Mouse (Mus musculus) ovary, postnatal 14 days (tissue): Measurements from ENCODE around the gene Gm31571.
"Not testable (repeated sequence)": the region's sequence is repeated elsewhere in the genome, so short reads cannot be mapped to it uniquely, and the experiment has no call there.

Experiments
- DNase-seq: peaks from one replicate; pipeline ENCODE4 v3.0.0; 2022; ENCODE audit warnings: low spot score

The Gm31571 gene

DNA sequence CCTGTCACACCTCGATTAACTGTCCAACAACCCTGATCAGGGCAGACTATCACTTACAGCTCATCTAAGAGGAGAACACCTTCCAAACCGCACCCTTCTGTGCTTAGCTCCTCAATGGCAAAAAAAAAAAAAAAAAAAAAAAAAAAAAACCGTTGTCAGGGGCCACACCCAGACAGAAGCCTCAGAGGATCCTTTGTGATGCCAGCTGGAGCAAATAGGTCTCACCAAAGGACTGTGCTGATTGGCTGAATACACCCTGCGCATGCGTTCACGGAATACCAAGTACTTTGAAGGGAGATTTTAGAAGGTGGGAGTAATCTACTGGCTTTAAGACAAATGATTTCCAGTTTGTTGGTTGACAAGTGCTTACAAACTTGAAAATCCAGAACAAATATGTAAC is at the start of gene Gm31571:
Gene Gm31571 (minus strand): TSS at position 101 of the 400 bp plus-strand sequence.
- not testable (repeated sequence) for DNase-seq
